Mouse (Mus musculus) C2C12 (cell line): ENCODE data around the gene Usb1. TPM values are rescaled to one million over a fixed set of nuclear protein-coding genes. Genes with fewer than 3 reads are reported as not detected.

Experiments used
- H3K27me3 ChIP-seq: one replicate; pipeline ENCODE4 v1.6.1; 2011; ENCODE audit not compliant: control insufficient read depth, insufficient read depth, insufficient read length
- H3K36me3 ChIP-seq: one replicate; pipeline ENCODE4 v1.6.1; 2011; ENCODE audit not compliant: control insufficient read depth, insufficient read depth
- H3K4me3 ChIP-seq: one replicate; pipeline ENCODE4 v1.5.1; 2011; ENCODE audit warnings: mild to moderate bottlenecking, control low read depth; ENCODE audit not compliant: poor library complexity, insufficient read depth, severe bottlenecking
- H3K79me2 ChIP-seq: one replicate; pipeline ENCODE4 v1.6.1; 2011; ENCODE audit not compliant: control insufficient read depth, insufficient read depth
- H3K79me3 ChIP-seq: one replicate; pipeline ENCODE4 v1.6.1; 2011; ENCODE audit warnings: low read depth, control low read depth
- H3ac ChIP-seq: one replicate; pipeline ENCODE3; 2011; ENCODE audit warnings: low read depth; ENCODE audit not compliant: control insufficient read depth, insufficient read length
- CEBPB ChIP-seq: IDR thresholded peaks from one replicate; pipeline ENCODE4 v1.6.1; 2011; ENCODE audit warnings: low read depth, mild to moderate bottlenecking, control low read depth, moderate library complexity
- CTCF ChIP-seq: IDR thresholded peaks from one replicate; pipeline ENCODE4 v1.5.1; 2011; ENCODE audit not compliant: control insufficient read depth, insufficient read depth, insufficient read length
- FOSL1 ChIP-seq: IDR thresholded peaks from one replicate; pipeline ENCODE4 v1.8.0; 2011; ENCODE audit warnings: mild to moderate bottlenecking, low read length; ENCODE audit not compliant: poor library complexity, insufficient read depth, severe bottlenecking
- MAX ChIP-seq: IDR thresholded peaks from one replicate; pipeline ENCODE4 v1.6.1; 2011; ENCODE audit warnings: mild to moderate bottlenecking, control low read depth
- MYOD1 ChIP-seq: IDR thresholded peaks from one replicate; pipeline ENCODE4 v1.6.1; 2011; ENCODE audit warnings: low read depth; ENCODE audit not compliant: control insufficient read depth, insufficient read length
- MYOG ChIP-seq: IDR thresholded peaks from one replicate; pipeline ENCODE4 v1.6.1; 2011; ENCODE audit not compliant: control insufficient read depth, insufficient read length; ENCODE audit errors: extremely low read depth
- USF1 ChIP-seq: IDR thresholded peaks from one replicate; pipeline ENCODE4 v1.6.1; 2011; ENCODE audit warnings: low read depth, mild to moderate bottlenecking, control low read depth, moderate library complexity
- polyA plus RNA-seq: library from polyadenylated mRNA; unstranded; fragments of >200 nt; fragmentation: generic; extraction: Trizol; gene quantifications from one replicate; pipeline ENCODE4 v1.2.1, GENCODE M21; 2012; ENCODE audit warnings: missing spikeins

The Usb1 gene
- polyA plus RNA-seq, 1 experiment, result 38.1 TPM

- no peak for TF ChIP-seq USF1
- no peak for TF ChIP-seq CTCF
- TF ChIP-seq MYOG, result no peak
- TF ChIP-seq MAX, result no peak
- no peak for TF ChIP-seq MYOD1
- TF ChIP-seq CEBPB, result no peak
- no peak for TF ChIP-seq FOSL1
- Histone ChIP-seq H3K36me3 (no peaks in the 10 kb centered on the region), H3K4me3 (no peak overlapping the region), H3ac (no peak overlapping the region), H3K79me2 (no peaks in the 10 kb centered on the region), H3K79me3 (no peaks in the 10 kb centered on the region), H3K27me3 (no peaks in the 10 kb centered on the region)
These were observed 28.9 kb downstream of the Usb1 start for GRCm38 (mm10) chr8:95361016-95361341.

DNA sequence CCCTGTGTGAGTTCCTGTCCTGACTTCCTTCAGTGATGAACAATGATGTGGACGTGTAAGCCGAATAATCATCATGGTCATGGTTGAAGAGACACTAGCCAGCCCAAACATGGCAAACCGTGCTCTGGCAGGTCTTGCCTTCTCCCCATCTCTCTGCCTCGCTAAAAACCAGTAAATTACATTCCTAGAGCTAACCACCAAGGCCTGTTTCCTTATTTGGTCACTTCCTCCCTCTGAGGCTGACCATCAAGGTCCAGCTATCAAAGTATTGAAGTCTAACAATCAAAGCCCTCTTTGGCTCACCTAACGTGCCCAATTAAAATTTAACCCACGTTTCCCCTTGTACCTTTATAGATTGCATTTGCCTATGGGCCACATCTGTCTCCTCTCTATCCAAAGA is 30.2 kb downstream of the Usb1 start:
- no peaks in the 10 kb centered on the region for H3K36me3 ChIP-seq
- no peaks in the 10 kb centered on the region for H3K27me3 ChIP-seq
- TF ChIP-seq CEBPB, result no peak
- no peak for TF ChIP-seq FOSL1
- no peak for TF ChIP-seq CTCF
- TF ChIP-seq USF1, result no peak
- no peak for TF ChIP-seq MAX
- no peak for TF ChIP-seq MYOD1
- TF ChIP-seq MYOG, result no peak
- no peaks in the 10 kb centered on the region for H3K79me3 ChIP-seq
- no peak overlapping the region for H3ac ChIP-seq
- no peak overlapping the region for H3K4me3 ChIP-seq
- H3K79me2 ChIP-seq, result no peaks in the 10 kb centered on the region

DNA sequence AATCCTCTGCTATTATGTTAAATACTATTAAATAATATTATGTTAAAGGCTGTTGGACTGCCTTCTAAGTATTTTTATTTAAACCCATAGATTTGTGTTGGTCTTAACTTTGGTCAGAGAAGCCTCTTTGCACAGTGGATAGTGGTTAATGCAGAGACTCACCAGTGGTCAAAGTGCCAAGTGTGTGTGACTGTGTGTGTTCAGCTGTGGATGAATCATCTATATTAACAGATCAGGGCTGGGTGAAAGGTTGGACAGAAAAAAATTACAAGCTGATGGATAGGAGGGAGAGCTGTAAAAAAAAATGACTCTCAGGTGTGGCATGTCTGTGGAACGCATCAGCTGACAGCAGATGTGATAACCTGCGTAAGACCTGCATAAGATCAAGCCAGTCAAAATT is 31.8 kb downstream of the Usb1 start:
- no peaks in the 10 kb centered on the region for H3K79me2 ChIP-seq
- TF ChIP-seq USF1 (no peak), CEBPB (no peak), FOSL1 (no peak), MYOD1 (no peak), MYOG (no peak), MAX (no peak), CTCF (no peak)
- no peak overlapping the region for H3ac ChIP-seq
- no peaks in the 10 kb centered on the region for H3K27me3 ChIP-seq
- H3K79me3 ChIP-seq, result no peaks in the 10 kb centered on the region
- H3K4me3 ChIP-seq, result no peak overlapping the region
- H3K36me3 ChIP-seq, result no peaks in the 10 kb centered on the region

- Histone ChIP-seq H3K27me3 (no peaks in the 10 kb centered on the region), H3K79me3 (no peaks in the 10 kb centered on the region), H3K79me2 (no peaks in the 10 kb centered on the region), H3K4me3 (no peak overlapping the region), H3K36me3 (no peaks in the 10 kb centered on the region), H3ac (no peak overlapping the region)
- no peak for TF ChIP-seq CEBPB
- no peak for TF ChIP-seq MAX
- no peak for TF ChIP-seq FOSL1
- TF ChIP-seq USF1, result no peak
- TF ChIP-seq MYOG, result no peak
- TF ChIP-seq MYOD1, result no peak
- TF ChIP-seq CTCF, result no peak
These were observed 37.7 kb downstream of the Usb1 start for GRCm38 (mm10) chr8:95369581-95370326.

GRCm38 (mm10) chr8:95373389-95374002 is 41.4 kb downstream of the Usb1 start:
- Histone ChIP-seq H3K4me3 (no peak overlapping the region), H3K79me2 (no peaks in the 10 kb centered on the region), H3ac (no peak overlapping the region), H3K27me3 (no peaks in the 10 kb centered on the region), H3K36me3 (no peaks in the 10 kb centered on the region), H3K79me3 (no peaks in the 10 kb centered on the region)
- TF ChIP-seq MYOG (no peak), CTCF (no peak), MYOD1 (no peak)

- Histone ChIP-seq H3ac (no peak overlapping the region), H3K36me3 (no peaks in the 10 kb centered on the region), H3K79me2 (no peaks in the 10 kb centered on the region)
These were observed 42.3 kb downstream of the Usb1 start for GRCm38 (mm10) chr8:95374429-95374828.

More at GRCm38 (mm10) chr8:95374429-95374828, 42.3 kb downstream of the Usb1 start:
- Histone ChIP-seq H3K4me3 (no peak overlapping the region), H3K79me3 (no peaks in the 10 kb centered on the region), H3K27me3 (no peaks in the 10 kb centered on the region)
- TF ChIP-seq USF1 (no peak), MAX (no peak), MYOD1 (no peak), MYOG (no peak), FOSL1 (no peak), CEBPB (no peak), CTCF (no peak)
